Mouse (Mus musculus) limb, embryonic 14.5 days (tissue): ENCODE measurements at regions not wholly inside any gene's neighbourhood (a gene's known extent, or its start where the extent isn't known, plus 50 kb on each side); places are given as distances from the start of the nearest gene placed in this dataset.

Experiments used
- ATAC-seq: fragments of 200-750 bp; cut with Nextera tagmentation; 2 replicates; pipeline ENCODE4 v1.8.0; 2017; ENCODE audit warnings: low read depth, moderate number of reproducible peaks, moderate TSS enrichment; ENCODE audit not compliant: low FRiP score
- DNase-seq: peaks from one replicate; pipeline ENCODE4 v3.0.0-alpha.2; 2015; ENCODE audit warnings: low spot score
- H3K27ac ChIP-seq: fragments of 300-500 bp; sonication (generic); replicated peaks from 2 replicates; pipeline ENCODE4 v1.5.1; 2014; ENCODE audit warnings: low read depth, mild to moderate bottlenecking, low read length, moderate library complexity, mixed read lengths
- H3K27me3 ChIP-seq: fragments of 300-500 bp; sonication (generic); 2 replicates; pipeline ENCODE4 v1.6.1; 2014; ENCODE audit warnings: low read length, mixed read lengths; ENCODE audit not compliant: control insufficient read depth, insufficient read depth
- H3K36me3 ChIP-seq: fragments of 300-500 bp; sonication (generic); 2 replicates; pipeline ENCODE4 v1.6.1; 2014; ENCODE audit warnings: mild to moderate bottlenecking, low read length, moderate library complexity, mixed read lengths; ENCODE audit not compliant: control insufficient read depth, insufficient read depth
- H3K4me1 ChIP-seq: fragments of 300-500 bp; sonication (generic); 2 replicates; pipeline ENCODE4 v1.6.1; 2014; ENCODE audit warnings: antibody characterized with exemption, low read length, mixed read lengths; ENCODE audit not compliant: control insufficient read depth, insufficient read depth
- H3K4me2 ChIP-seq: fragments of 300-500 bp; sonication (generic); replicated peaks from 2 replicates; pipeline ENCODE4 v1.6.1; 2014; ENCODE audit warnings: low read depth, mild to moderate bottlenecking, low read length, moderate library complexity; ENCODE audit not compliant: severe bottlenecking
- H3K4me3 ChIP-seq: fragments of 300-500 bp; sonication (generic); replicated peaks from 2 replicates; pipeline ENCODE4 v1.5.1; 2014; ENCODE audit warnings: low read length
- H3K9ac ChIP-seq: fragments of 300-500 bp; sonication (generic); 2 replicates; pipeline ENCODE4 v1.6.1; 2014; ENCODE audit warnings: mild to moderate bottlenecking, low read depth, low read length, moderate library complexity; ENCODE audit not compliant: severe bottlenecking
- H3K9me3 ChIP-seq: fragments of 300-500 bp; sonication (generic); 2 replicates; pipeline ENCODE4 v1.6.1; 2016; ENCODE audit warnings: low read length; ENCODE audit not compliant: control insufficient read depth
- POLR2A ChIP-seq: fragments of 200-500 bp; IDR thresholded peaks from 2 replicates; pipeline ENCODE4 v1.8.0; 2012; ENCODE audit warnings: inconsistent platforms, mild to moderate bottlenecking, moderate library complexity, borderline replicate concordance; ENCODE audit not compliant: insufficient read depth, insufficient read length; ENCODE audit errors: extremely low read depth
- WGBS: fragments of 180-500 bp; shearing (Covaris S2); extraction: QIAGEN DNeasy Blood & Tissue Kit; methylation state at CpG from one replicate; pipeline ENCODE4 v1.1.7; 2014; 5-methylcytosine and 5-hydroxymethylcytosine counted together

DNA sequence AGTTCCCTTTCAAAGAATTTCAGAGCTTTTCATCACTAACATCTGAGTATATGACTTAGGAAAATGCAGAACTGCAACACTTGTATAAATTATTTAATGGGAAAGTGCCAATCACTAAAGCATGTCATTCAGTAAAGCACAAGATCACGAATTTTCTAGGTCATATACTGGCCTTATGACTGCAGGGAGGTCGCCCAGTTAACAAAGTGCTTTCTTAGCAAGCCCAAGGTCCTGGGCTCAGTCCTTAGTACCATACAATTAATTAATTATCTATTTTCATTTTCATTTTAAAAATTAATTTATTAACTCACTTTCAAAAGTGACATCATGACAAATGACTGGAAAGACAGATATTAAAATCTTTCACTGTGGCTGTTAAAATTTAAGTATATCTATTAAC, 228.5 kb upstream of the Atp2b1 start:
- H3K27ac ChIP-seq = no peak overlapping the region
- no peak overlapping the region for H3K4me2 ChIP-seq
- 77% methylated on average over 2 of the region's 2 CpGs for WGBS
- no peak for TF ChIP-seq POLR2A
- H3K9ac ChIP-seq = no peak overlapping the region
- H3K4me1 ChIP-seq = peaks cover 11% of the 10 kb centered on the region
- ATAC-seq (no peak), DNase-seq (no peak)
- H3K9me3 ChIP-seq = no peaks in the 10 kb centered on the region
- H3K27me3 ChIP-seq = no peaks in the 10 kb centered on the region
- H3K36me3 ChIP-seq = no peaks in the 10 kb centered on the region
- no peak overlapping the region for H3K4me3 ChIP-seq

DNA sequence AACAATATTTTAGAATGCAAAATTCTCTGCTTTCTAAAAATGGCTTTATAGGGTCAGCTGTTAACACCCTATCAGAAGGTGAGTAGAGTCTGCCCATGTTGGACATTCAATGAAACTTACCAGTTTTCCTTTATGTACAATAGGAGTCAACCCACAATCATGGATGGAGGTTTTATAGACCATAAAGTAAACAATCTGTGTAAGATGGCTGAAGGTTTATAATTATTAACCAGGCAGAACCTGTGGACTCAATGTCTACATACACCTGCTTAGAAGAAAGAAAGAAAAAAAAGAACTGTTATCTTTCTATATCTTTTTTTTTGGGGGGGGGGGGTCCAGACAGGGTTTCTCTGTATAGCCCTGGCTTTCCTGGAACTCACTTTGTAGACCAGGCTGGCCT, 227.8 kb upstream of the Atp2b1 start:
- H3K4me1 ChIP-seq = peaks cover 11% of the 10 kb centered on the region
- no peak for TF ChIP-seq POLR2A
- no peak overlapping the region for H3K9ac ChIP-seq
- DNase-seq (no peak), ATAC-seq (no peak)
- H3K27ac ChIP-seq = no peak overlapping the region
- no peak overlapping the region for H3K4me2 ChIP-seq
- H3K4me3 ChIP-seq = no peak overlapping the region
- H3K27me3 ChIP-seq = no peaks in the 10 kb centered on the region
- no peaks in the 10 kb centered on the region for H3K36me3 ChIP-seq
- no peaks in the 10 kb centered on the region for H3K9me3 ChIP-seq

DNA sequence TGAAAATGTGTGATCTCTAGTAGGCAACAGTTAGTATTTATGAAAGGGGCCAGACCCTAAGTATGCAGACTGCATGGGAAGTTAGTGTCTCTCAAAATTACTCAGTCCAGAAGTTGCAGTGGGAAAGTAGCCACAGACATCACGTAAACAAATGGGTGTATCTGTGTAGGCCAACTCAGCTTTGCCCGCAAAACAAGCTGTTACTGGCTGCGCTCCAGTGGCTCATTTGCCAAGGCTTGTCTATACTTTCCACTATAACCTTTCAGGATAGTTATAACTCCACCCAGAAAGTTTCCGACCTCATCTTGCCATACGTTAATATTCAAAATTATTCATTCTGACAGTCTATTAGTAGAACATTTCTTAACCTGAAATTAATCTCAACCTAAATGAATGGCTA, 222.4 kb upstream of the Atp2b1 start:
- WGBS = 85% methylated on average over 5 of the region's 5 CpGs

DNA sequence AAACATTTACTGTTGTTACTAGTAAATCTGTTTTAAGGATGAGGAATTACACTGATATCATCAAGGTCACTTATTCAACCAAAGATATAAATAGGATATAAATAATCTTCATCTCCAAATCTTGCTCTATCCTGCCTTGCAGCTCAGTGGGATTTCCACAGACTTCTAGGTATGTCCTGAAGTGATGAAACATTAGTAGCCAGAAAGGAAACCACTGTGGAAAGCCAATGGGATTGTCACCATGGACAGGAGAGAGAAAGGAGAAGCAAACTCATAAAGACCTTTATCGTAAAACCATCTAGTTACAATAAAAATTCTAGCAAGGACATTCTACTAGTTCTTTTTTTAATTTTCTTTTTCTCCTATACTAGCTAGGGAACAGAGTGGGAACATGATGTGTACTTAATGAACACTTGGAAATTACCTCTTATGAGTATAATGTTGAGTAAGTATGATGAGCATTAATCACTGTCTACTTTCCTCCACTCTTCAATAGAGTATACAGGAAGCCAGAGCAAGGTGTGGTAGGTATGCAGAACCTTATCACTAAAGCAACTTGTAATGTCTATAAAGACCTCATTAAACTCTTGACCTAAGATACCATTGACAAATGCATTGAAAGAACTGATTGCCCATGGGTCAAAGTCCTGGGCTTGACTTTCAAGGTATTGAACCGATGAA, 219.4 kb upstream of the Atp2b1 start:
- Histone ChIP-seq H3K9ac (no peak overlapping the region), H3K9me3 (no peaks in the 10 kb centered on the region), H3K4me3 (no peak overlapping the region), H3K27ac (no peak overlapping the region), H3K4me1 (no peaks in the 10 kb centered on the region), H3K4me2 (no peak overlapping the region), H3K27me3 (no peaks in the 10 kb centered on the region), H3K36me3 (no peaks in the 10 kb centered on the region)
- ATAC-seq (no peak), DNase-seq (no peak)
- 90% methylated on average over 2 of the region's 2 CpGs for WGBS
- no peak for TF ChIP-seq POLR2A

More for the DNA sequence above, 222.4 kb upstream of the Atp2b1 start:
- Histone ChIP-seq H3K4me3 (no peak overlapping the region), H3K9ac (no peak overlapping the region), H3K4me1 (no peaks in the 10 kb centered on the region), H3K36me3 (no peaks in the 10 kb centered on the region), H3K27ac (no peak overlapping the region), H3K27me3 (no peaks in the 10 kb centered on the region), H3K4me2 (no peak overlapping the region), H3K9me3 (no peaks in the 10 kb centered on the region)
- ATAC-seq (no peak), DNase-seq (no peak)
- no peak for TF ChIP-seq POLR2A

DNA sequence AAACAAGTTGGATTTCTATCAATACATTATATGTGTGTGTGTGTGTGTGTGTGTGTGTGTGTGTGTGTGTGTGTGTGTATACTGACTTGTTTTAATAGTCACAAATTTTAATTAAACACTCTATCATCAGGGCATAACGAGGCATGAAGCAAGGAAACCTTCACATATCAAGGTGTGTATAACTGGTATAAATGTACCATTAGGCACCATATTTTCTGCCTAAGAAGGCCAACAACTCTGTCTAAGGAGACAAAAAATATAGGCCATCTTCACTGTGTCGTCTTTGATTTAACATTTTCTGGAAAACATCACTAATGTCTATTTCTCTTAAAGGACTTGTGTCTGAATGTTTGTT, 218.9 kb upstream of the Atp2b1 start:
- 85% methylated on average over 2 of the region's 2 CpGs for WGBS
- Histone ChIP-seq H3K4me2 (no peak overlapping the region), H3K9ac (no peak overlapping the region), H3K36me3 (no peaks in the 10 kb centered on the region), H3K27ac (no peak overlapping the region), H3K9me3 (no peaks in the 10 kb centered on the region), H3K27me3 (no peaks in the 10 kb centered on the region), H3K4me3 (no peak overlapping the region), H3K4me1 (no peaks in the 10 kb centered on the region)
- no peak for ATAC-seq
- no peak for TF ChIP-seq POLR2A
- DNase-seq = no peak

DNA sequence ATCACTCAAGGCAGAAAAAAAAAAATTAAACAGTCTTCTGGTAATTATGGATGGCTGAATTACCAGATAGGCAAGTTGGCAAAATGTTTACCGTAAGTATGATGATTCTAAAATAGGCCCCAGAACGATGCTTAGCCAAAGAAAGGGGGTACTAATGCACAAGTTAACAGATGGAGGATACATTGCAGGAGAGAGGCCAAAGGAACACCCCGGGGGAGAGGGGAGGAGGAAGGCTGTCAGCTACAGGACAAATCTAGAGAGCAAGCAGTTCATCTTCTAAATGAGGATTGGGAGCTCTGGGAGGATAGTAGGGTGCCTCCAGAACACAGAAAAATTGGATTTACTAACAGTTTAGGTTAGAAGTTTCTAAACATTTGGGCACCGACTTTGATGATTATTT, 216.3 kb upstream of the Atp2b1 start:
- DNase-seq = no peak
- Histone ChIP-seq H3K27me3 (no peaks in the 10 kb centered on the region), H3K4me1 (no peaks in the 10 kb centered on the region), H3K27ac (no peak overlapping the region), H3K9me3 (no peaks in the 10 kb centered on the region), H3K4me3 (no peak overlapping the region), H3K9ac (no peak overlapping the region), H3K4me2 (no peak overlapping the region), H3K36me3 (no peaks in the 10 kb centered on the region)
- 73% methylated on average over 4 of the region's 4 CpGs for WGBS
- ATAC-seq = no peak
- no peak for TF ChIP-seq POLR2A
